Mouse (Mus musculus) bone marrow macrophage, adult 2 months (primary cell): Measurements from ENCODE around the gene Ptprm.

Experiments
- CTCF ChIP-seq: IDR thresholded peaks from 2 replicates; pipeline ENCODE4 v1.5.1; 2012; ENCODE audit warnings: low read depth, mild to moderate bottlenecking, low read length, moderate library complexity
- POLR2A ChIP-seq: IDR thresholded peaks from 2 replicates; pipeline ENCODE4 v1.6.1; 2012; ENCODE audit warnings: mild to moderate bottlenecking, low read depth, low read length, borderline replicate concordance

DNA sequence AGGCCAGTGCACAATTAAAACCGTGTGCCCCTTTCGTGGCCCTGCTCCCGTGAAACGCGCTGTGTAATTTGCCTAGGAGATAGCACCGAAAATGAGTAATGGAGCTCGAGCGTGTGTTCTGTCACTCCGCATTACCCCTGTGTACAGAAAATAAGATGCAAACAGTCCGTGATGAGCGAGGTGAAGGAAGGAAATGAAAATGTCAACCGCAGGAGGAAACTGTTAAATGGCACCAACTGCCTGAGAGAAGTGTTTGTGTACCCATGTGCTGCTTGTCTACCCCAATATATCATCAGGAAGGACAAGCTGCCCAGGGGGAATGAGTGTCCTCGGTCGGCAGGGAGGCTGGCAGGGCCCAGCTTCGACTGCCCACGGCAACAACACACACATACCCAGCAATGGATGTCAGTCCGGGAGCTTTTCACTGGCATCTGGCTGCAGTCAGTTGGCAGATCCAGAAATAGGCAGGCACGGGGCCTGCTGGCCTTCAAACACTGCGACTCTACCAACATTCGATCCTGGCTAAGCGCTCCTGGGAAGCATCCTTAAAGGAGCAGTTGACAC lies 79.6 kb downstream of the Ptprm start:
- no peak for TF ChIP-seq CTCF
- no peak for TF ChIP-seq POLR2A
